Mouse (Mus musculus) yolk sac, embryonic 10.5 days (tissue): ENCODE measurements around the gene Plch2.

ENCODE experiments used
- DNase-seq: peaks from one replicate; pipeline ENCODE4 v3.0.0-alpha.2; 2017; ENCODE audit warnings: low spot score

Gene Plch2

GRCm38 (mm10) chr4:155074418-155074817 lies 17.8 kb upstream of the Plch2 start:
- DNase-seq, result no peak

DNA sequence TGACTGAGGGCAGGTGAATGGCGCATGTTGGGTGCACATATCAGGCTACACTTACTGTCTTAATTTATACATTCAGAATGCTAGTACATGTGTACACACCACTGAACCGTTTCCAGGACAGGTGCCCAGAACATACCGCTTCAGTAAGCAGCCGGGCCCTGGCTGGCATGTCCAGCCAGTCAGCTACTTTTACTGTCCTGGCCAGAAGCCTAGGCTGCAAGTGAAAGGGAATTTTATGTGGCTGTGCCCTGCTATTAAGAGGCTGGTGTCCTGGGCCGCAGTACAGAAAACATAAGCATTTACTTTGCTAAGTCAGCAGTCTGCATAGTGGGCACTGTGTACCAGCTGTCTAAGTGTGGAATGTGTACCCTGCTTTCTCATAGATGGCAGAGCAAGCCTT lies 14.3 kb upstream of the Plch2 start:
- no peak for DNase-seq

GRCm38 (mm10) chr4:155070199-155070598 lies 13.6 kb upstream of the Plch2 start:
- no peak for DNase-seq

- no peak for DNase-seq
These were observed 12.6 kb upstream of the Plch2 start for GRCm38 (mm10) chr4:155069191-155069590.

GRCm38 (mm10) chr4:155068357-155068972 lies 11.9 kb upstream of the Plch2 start:
- no peak for DNase-seq

DNA sequence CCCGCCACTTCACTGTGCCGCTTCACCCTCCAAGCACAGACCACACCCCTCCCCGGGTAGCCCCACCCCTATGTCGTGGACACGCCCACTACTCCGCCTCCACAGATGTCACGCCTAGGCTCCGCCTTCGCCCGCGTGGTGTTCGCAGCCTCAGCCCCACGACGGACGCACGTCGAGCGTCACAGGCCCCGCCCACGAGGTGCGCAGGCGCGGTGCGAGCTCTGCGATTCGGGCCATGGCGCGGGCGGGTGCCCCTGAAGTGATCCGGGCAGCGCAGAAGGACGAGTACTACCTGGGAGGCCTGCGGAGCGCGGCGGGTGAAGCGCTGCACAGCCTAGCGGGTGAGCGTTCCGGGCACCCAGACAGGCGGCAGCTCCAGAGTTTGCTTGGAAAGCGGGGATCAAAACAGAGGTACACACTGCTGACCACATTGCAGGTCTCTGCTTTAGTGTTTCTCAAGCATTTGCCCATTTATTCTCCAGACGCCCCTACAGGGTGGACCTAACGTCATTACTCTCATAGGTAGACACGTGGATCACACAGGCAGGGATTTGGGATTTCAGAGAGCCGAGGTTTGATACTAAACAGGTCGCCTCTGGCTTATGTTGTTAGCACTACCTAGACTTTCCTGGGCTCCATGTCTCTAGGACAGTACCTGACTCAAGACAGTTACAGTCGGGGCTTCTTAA lies 10.4 kb upstream of the Plch2 start, which contains the start of gene Pex10:
TSS of gene Pex10 (plus strand) at position 183 of the 689 bp plus-strand sequence.
- DNase-seq, result peak; percentile 98

DNA sequence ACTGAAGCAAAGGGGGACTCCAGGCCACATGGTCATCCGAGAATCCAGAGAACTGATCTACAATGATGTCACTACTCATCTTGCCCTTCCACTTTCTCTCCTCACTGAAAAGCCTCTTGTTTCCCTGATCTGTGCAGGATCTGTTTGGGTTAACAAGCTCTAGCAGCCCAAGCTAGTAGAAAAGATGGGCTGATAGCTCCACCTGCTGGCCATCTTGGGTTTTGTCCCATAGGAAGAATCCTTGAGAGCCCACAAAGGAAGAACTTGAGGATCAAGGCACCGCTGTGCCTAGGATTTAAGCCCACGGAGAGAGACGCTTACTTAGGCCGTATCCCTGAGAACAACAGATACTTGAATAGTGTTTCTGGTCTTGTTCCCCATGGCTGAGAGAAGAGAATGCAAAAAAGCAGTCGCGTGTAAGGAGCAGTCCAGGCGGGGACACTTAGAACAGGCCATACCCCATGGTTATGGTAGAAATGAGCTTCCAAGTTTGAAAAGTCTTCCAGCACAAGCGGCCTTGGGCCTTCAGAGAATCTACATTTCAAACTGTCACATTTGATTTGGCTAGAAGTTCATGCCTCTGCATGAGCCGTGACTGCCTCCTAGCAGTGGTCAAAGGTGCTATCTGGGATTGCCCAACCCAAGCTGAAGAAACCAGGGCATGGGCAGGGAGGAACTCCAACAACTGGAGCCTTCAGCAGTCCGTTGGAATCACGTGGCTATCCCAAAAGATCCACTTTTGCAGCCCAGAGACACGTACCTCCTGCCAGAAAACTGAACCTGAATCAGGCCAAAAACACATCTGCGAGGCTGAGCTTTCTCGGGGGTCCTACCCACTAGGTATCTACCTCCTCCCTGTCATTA lies 9.6 kb upstream of the Plch2 start:
- DNase-seq, result peak; percentile 82

DNA sequence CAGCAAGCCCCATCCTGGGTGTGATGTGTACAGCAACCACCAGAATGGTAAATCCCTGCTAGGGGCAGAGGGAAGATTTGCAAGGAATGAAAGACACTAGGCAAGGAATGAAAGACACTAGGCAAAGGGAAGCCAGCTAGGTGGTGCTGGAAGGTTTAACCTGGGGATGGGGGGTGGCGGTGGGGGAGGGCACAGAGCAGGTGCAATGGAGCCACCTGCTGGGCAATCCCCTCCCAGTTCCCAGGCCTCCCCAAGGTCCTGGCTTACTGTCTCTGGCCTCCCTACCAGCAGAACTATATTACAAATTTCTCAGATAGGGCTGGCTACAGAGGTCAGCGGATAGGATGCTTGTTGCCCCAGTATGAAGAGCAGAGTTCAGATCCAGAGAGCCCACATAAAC lies 7.9 kb upstream of the Plch2 start:
- DNase-seq, result no peak

DNA sequence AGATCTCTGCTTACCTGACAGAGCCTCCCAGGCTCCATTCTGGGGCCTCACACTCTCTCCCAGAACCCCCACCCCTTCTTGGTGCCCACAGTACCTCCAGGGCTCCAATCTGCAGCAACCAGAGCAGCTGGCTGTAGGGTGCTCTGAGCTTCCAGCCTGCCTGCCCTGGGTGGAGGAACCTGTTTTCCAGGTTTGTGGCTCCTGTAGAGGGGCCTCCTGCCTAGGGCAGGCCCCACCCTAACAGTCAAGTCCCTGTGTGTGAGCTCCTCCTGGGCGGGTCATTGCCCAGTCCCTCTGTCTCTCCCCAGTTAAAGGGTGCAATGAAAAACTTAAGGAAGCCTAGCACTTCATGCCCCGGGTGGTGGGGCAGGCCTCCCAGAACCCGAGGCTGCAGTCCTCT lies 7.3 kb upstream of the Plch2 start:
- DNase-seq, result no peak

- no peak for DNase-seq
These were observed 1.7 kb upstream of the Plch2 start for GRCm38 (mm10) chr4:155058325-155058724.

GRCm38 (mm10) chr4:155050116-155050515 lies 6.5 kb downstream of the Plch2 start:
- no peak for DNase-seq

DNA sequence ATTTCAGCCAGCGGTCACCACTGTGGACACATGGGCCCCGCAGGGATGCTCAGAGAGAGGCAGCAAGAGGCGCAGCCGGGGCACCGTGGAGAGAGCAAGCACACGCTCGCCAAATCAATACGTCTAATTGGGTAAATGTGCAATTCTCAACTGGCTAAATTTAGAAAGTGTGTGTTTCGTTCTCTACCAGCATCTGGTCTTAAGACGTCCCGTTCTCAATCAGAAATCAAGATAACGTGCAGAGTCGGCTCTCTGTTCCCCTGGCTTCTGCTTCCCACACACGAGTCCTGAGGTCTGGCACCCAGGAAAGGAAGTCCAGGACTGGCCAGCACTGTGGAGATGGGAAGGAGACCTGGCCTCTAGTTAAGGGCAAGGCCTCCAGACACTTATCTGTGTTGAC lies 9.9 kb downstream of the Plch2 start:
- DNase-seq, result no peak

GRCm38 (mm10) chr4:155043289-155043625 lies 13.3 kb downstream of the Plch2 start:
- DNase-seq, result no peak

DNA sequence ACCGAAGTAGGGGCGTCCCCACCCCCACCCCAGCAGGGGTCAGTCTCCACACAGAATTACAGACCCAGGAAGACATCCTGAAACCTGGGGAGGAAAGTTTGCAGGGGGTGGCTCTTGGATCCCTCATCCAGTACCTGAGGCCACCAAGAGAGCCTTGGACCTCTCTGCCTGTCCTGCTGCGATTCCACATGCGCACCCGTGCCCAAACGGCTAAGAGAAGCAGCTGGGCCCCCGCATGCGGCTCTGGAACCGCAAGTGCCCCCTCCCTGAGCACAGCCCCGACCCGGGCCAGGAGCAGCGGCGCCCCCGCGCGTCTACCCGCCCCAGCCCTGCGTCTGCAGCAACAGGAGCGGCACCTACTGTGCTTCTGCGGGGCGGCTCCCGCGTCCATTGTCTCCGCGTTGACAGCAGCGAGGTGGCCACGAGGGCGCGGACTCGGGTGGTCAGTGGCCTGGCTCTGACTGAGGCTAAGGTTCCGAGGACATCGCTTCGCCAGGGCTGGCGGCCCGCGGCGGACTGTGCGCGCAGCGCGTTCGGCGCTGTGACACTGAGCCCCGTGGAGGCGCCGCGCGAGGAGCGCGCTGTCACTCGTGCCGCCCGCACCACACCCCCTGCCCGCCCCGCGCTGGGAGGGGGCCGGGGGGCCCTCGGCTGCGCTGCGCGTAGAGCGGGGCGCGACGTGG lies 13.8 kb downstream of the Plch2 start:
- no peak for DNase-seq

DNA sequence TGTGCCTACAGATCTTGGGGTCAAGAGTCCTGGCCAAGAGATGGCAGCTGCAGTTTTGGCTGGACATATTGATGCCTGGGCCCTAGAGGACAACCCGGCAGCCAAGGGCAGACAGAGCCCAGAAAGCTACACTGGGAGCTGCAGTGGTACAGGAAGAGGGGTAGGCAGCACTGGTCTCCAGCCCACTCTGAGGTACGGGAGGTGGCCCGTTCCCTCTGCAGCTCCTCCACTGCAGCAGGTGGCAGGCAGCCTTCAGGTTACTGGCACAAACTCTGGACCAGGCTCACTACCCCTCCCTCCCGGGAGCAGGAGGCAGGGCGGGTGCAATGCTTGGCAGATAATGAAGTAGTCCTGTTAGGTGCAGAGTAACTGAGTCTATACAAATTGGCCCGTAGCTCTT lies 15.9 kb downstream of the Plch2 start:
- no peak for DNase-seq

DNA sequence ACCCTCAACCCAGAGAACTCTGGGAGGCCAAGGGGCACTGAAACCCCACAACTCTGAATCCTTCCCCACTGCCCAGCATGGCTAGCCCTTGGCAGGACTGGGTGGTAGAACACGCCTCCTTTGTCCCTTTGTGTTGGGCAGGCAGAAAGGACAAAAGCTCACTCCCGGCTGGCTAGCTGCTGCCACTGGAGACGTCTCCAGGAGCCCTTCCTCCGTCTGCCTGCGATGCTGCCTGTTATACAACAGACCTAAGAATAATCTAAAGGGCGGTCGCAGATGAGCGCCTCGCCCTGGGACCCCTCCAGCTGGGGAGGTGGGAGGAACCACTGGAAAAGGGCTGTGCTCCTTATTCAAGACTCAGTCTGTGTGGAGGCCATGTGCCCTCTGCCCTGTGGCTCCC lies 16.4 kb downstream of the Plch2 start:
- DNase-seq, result no peak

DNA sequence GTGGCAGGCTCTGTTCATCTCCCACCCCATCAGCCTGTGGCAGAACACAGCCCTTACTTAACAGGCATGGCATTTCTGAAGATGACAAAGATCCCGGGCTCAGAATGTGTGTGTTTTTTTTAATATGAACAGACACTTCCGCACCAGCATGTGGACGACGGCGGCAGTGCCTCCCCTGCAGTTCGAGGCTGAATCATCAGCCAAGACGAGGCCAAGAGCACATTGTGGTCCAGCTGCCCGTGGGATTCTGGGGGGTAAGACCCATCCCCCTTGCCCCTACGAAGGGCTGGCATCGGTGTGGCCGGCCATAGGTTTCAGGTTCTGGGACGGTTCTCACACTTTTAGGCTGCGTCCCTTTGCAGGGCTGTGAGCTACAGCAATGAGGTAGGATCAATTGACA lies 21.8 kb downstream of the Plch2 start:
- DNase-seq, result no peak

- DNase-seq, result no peak
These were observed 22.4 kb downstream of the Plch2 start for GRCm38 (mm10) chr4:155034202-155034601.

DNA sequence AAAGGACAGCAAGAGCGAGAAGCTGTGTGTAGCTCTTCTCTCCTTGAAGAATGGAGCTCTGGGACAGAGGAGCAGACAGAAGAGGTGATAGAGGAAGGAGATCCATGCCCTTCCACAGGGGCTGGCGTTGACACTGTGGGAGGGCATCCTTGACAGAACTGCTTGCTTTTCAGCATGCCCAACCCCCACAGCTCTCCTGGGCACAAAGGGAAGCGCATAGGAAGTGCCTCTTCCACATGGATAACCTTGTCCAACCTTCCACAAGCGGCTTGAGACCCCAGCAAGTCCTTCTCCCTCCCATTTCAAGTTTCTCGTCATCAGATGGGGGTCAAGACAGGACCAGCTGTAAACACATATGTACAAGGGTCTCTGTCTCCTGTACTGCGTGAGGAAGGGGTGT lies 23.5 kb downstream of the Plch2 start:
- DNase-seq, result no peak

GRCm38 (mm10) chr4:155024170-155025010 lies 32.2 kb downstream of the Plch2 start:
- no peak for DNase-seq

- no peak for DNase-seq
These were observed 34.2 kb downstream of the Plch2 start for GRCm38 (mm10) chr4:155022228-155022855.
